ENCODE assay signal across 26 mouse cellular contexts in genomic region chr4:117145248-117145647, GRCm38 (mm10). TPM values are rescaled to one million over a fixed set of nuclear protein-coding genes. Genes with fewer than 3 reads are reported as not detected.
"Had no signal": no experiment of that assay in that cellular context is flagged by ENCODE, and none has a peak within 500 bp of the region (broad histone marks: within the 10 kb centered on the region; RNA-seq: fewer than 3 reads in every experiment).

No protein-coding gene starts in this region.

- H3K4me1 ChIP-seq: hindbrain, embryonic 12.5 days; intestine, embryonic 15.5 days; limb, embryonic 12.5 days had no signal

- DNase-seq: gastrocnemius, postnatal 25 days; heart, adult 18-20 months; heart, postnatal 10 days; heart, postnatal 4 days; kidney, adult 18-20 months; kidney, adult 8-10 months; kidney, postnatal 10 days; kidney, postnatal 25 days; kidney, postnatal 4 days; layer of hippocampus, adult 9-11 months; liver; liver, embryonic 13.5 days had no signal

- H3K9me3 ChIP-seq: heart, embryonic 10.5 days; heart, embryonic 12.5 days; hindbrain, embryonic 10.5 days; hindbrain, embryonic 12.5 days; intestine, embryonic 15.5 days; limb, embryonic 10.5 days; limb, embryonic 12.5 days; liver, embryonic 13.5 days; liver, embryonic 15.5 days had no signal

- H3K27me3 ChIP-seq: heart, embryonic 12.5 days; intestine, embryonic 15.5 days had no signal

- H3K4me3 ChIP-seq: heart, embryonic 10.5 days; heart, embryonic 12.5 days; hindbrain, embryonic 10.5 days; hindbrain, embryonic 12.5 days; intestine, embryonic 15.5 days; left cerebral cortex, adult 2 months; limb, embryonic 10.5 days; limb, embryonic 12.5 days; liver, embryonic 13.5 days; liver, embryonic 15.5 days had no signal

RNA-seq across cellular contexts. Expression of gene Tctex1d4, which starts 18.7 kb away (rescaled TPM):
- total RNA-seq: gastrocnemius, adult 8-10 months; gastrocnemius, postnatal 25 days; granulocyte monocyte progenitor cell, adult 5-6 weeks; heart, postnatal 25 days; heart, postnatal 4 days; left cerebral cortex, adult 2 months; left cerebral cortex, postnatal 14 days; left cerebral cortex, postnatal 36 days had no signal

RNA-seq across cellular contexts. Expression of gene Kif2c, which starts 37.2 kb away (rescaled TPM):
- total RNA-seq: gastrocnemius, adult 8-10 months; left cerebral cortex, adult 2 months had no signal
